In genomic region chr17:31846970-31847369, GRCm38 (mm10) we compare ENCODE assay signal across 20 mouse cellular contexts. TPM values are rescaled to one million over a fixed set of nuclear protein-coding genes. Genes with fewer than 3 reads are reported as not detected.
DNase-seq lines count a peak whose midpoint lies in the region; ATAC-seq and TF ChIP-seq lines count a peak whose summit lies in the region.
"Had no signal": no experiment of that assay in that cellular context is flagged by ENCODE, and none has a peak within 500 bp of the region (broad histone marks: within the 10 kb centered on the region; RNA-seq: fewer than 3 reads in every experiment).

No protein-coding gene starts in this region.

- no peaks in the 10 kb centered on the region for H3K9me3 ChIP-seq in hindbrain, embryonic 12.5 days (replicated peaks)
- no peaks in the 10 kb centered on the region for H3K9me3 ChIP-seq in hindbrain, embryonic 16.5 days (ENCODE audit: control insufficient read depth, low read length)
- H3K9me3 ChIP-seq in CH12.LX (replicated peaks; ENCODE audit: low read length) = no peaks in the 10 kb centered on the region
- no peaks in the 10 kb centered on the region for H3K9me3 ChIP-seq in stomach, postnatal 0 days (ENCODE audit: control insufficient read depth, low read length)
- H3K9me3 ChIP-seq: embryonic facial prominence, embryonic 12.5 days; forebrain, embryonic 13.5 days; heart, embryonic 12.5 days; intestine, embryonic 15.5 days had no signal

- H3K4me1 ChIP-seq in hindbrain, embryonic 12.5 days = peaks cover 4% of the 10 kb centered on the region
- peaks cover 4% of the 10 kb centered on the region; the same call in 1 of the 2 replicates for H3K4me1 ChIP-seq in hindbrain, embryonic 16.5 days (ENCODE audit: control insufficient read depth, insufficient read depth, low read depth, low read length)
- peaks cover 66 to 93% of the 10 kb centered on the region in 2 experiments for H3K4me1 ChIP-seq in CH12.LX (ENCODE audit: control insufficient read depth in 1 of 2, insufficient read depth in 2 of 2)
- peaks cover 14% of the 10 kb centered on the region for H3K4me1 ChIP-seq in stomach, postnatal 0 days (replicated peaks; ENCODE audit: control insufficient read depth, insufficient read depth)

- in situ Hi-C loops in CH12.LX (cut with MboI; ENCODE audit: low pct_ligation_motif_present, low pct_unique_long_range_greater_than_20kb, low sequenced_read_pairs) = no loop called here

- no peak overlapping the region for H3K4me2 ChIP-seq in hindbrain, embryonic 12.5 days (replicated peaks)
- no peak overlapping the region for H3K4me2 ChIP-seq in hindbrain, embryonic 16.5 days (ENCODE audit: low read length)
- no peak overlapping the region for H3K4me2 ChIP-seq in CH12.LX (ENCODE audit: insufficient read depth, low read depth, poor library complexity, severe bottlenecking)
- no peak overlapping the region for H3K4me2 ChIP-seq in stomach, postnatal 0 days (replicated peaks; ENCODE audit: low read depth)
- H3K4me2 ChIP-seq: embryonic facial prominence, embryonic 12.5 days; forebrain, embryonic 13.5 days; heart, embryonic 12.5 days; intestine, embryonic 15.5 days had no signal

- no peak for TF ChIP-seq CTCF in CH12.LX (conservative IDR thresholded peaks at IDR 0.05 in 1 of 2, IDR thresholded peaks at IDR 0.05 in 1 of 2; ENCODE audit: low read depth in 2 of 2, low read length in 2 of 2)
- TF ChIP-seq CTCF in stomach, postnatal 0 days (IDR thresholded peaks at IDR 0.05; ENCODE audit: low read depth) = no peak

- dilution Hi-C loops in CH12.LX (cut with MboI; ENCODE audit: extremely low pct_ligation_motif_present, extremely low pct_unique_long_range_greater_than_20kb, low sequenced_read_pairs) = no loop called here

- no peaks in the 10 kb centered on the region for H3K27me3 ChIP-seq in hindbrain, embryonic 12.5 days
- H3K27me3 ChIP-seq in hindbrain, embryonic 16.5 days (replicated peaks; ENCODE audit: control insufficient read depth, insufficient read depth, low read length) = no peaks in the 10 kb centered on the region
- no peaks in the 10 kb centered on the region for H3K27me3 ChIP-seq in CH12.LX (replicated peaks)
- no peaks in the 10 kb centered on the region for H3K27me3 ChIP-seq in stomach, postnatal 0 days (ENCODE audit: control insufficient read depth, insufficient read depth, low read length)
- H3K27me3 ChIP-seq: embryonic facial prominence, embryonic 12.5 days; forebrain, embryonic 13.5 days; heart, embryonic 12.5 days; intestine, embryonic 15.5 days had no signal

- no peak for TF ChIP-seq EP300 in CH12.LX (IDR thresholded peaks at IDR 0.05; ENCODE audit: low read length)
- TF ChIP-seq EP300 in stomach, postnatal 0 days (optimal IDR thresholded peaks at IDR 0.05) = no peak

- no peak overlapping the region for H3K4me3 ChIP-seq in hindbrain, embryonic 12.5 days
- no peak overlapping the region for H3K4me3 ChIP-seq in hindbrain, embryonic 16.5 days (ENCODE audit: low read length)
- H3K4me3 ChIP-seq in CH12.LX (replicated peaks in 1 of 3; ENCODE audit: low read depth in 2 of 3, low read length in 2 of 3, poor library complexity in 1 of 3) = no peak overlapping the region
- no peak overlapping the region for H3K4me3 ChIP-seq in stomach, postnatal 0 days (ENCODE audit: low read depth, low read length)
- H3K4me3 ChIP-seq: embryonic facial prominence, embryonic 12.5 days; forebrain, embryonic 13.5 days; heart, embryonic 12.5 days; intestine, embryonic 15.5 days had no signal

- H3K79me2 ChIP-seq in CH12.LX (replicated peaks; ENCODE audit: control insufficient read depth, extremely low read depth, insufficient read depth, poor library complexity, severe bottlenecking) = peaks cover 60% of the 10 kb centered on the region

- DNase-seq in B cell, adult 2 months = peak; percentile 21 to 23
- DNase-seq in CH12.LX (ENCODE audit: extremely low read depth) = no peak
- DNase-seq in stomach, postnatal 0 days (ENCODE audit: low spot score) = no peak
- DNase-seq: adrenal gland, adult 2 months; adrenal gland, postnatal 36 days; cerebellum, adult 8-10 months; cerebellum, postnatal 14 days; embryo, embryonic 11 days; forebrain, postnatal 0 days; gastrocnemius, postnatal 14 days had no signal

- H3K36me3 ChIP-seq in hindbrain, embryonic 12.5 days = peaks cover 73% of the 10 kb centered on the region
- H3K36me3 ChIP-seq in hindbrain, embryonic 16.5 days (ENCODE audit: control insufficient read depth, insufficient read depth, low read length) = peaks cover 50% of the 10 kb centered on the region
- peaks cover 77 to 89% of the 10 kb centered on the region in 2 experiments for H3K36me3 ChIP-seq in CH12.LX (replicated peaks in 1 of 2; ENCODE audit: control insufficient read depth in 1 of 2, insufficient read depth in 1 of 2, low read length in 1 of 2)
- H3K36me3 ChIP-seq in stomach, postnatal 0 days (ENCODE audit: control insufficient read depth, insufficient read depth, low read length) = peaks cover 58% of the 10 kb centered on the region

- no peak for ATAC-seq in hindbrain, embryonic 12.5 days (ENCODE audit: low FRiP score)
- no peak for ATAC-seq in hindbrain, embryonic 16.5 days
- ATAC-seq in stomach, postnatal 0 days (ENCODE audit: low FRiP score, low TSS enrichment) = no peak; the same call in 1 of the 2 replicates
- ATAC-seq in megakaryocyte-erythroid progenitor cell, adult 5-6 weeks (replicated peaks; ENCODE audit: low FRiP score, low TSS enrichment, poor library complexity, severe bottlenecking) = no peak
- ATAC-seq: activated CD4-positive, CD25-positive, alpha-beta regulatory T cell, adult 4 months; CD4-positive, CD25-positive, alpha-beta regulatory T cell, adult 4 months; forebrain, embryonic 13.5 days; forebrain, postnatal 0 days; hindbrain, postnatal 0 days; intestine, embryonic 15.5 days had no signal

- 0 out of 2 replicates have a peak overlapping the region, but pooled peaks have one; percentile 8 for H3K9ac ChIP-seq in hindbrain, embryonic 12.5 days
- H3K9ac ChIP-seq in hindbrain, embryonic 16.5 days (ENCODE audit: low read depth, low read length) = no peak overlapping the region
- no peak overlapping the region for H3K9ac ChIP-seq in CH12.LX (ENCODE audit: insufficient read depth, low read depth)
- H3K9ac ChIP-seq in stomach, postnatal 0 days (ENCODE audit: low read length) = no peak overlapping the region
- H3K9ac ChIP-seq: embryonic facial prominence, embryonic 12.5 days; forebrain, embryonic 13.5 days; forebrain, postnatal 0 days; heart, embryonic 12.5 days; intestine, embryonic 15.5 days had no signal

- TF ChIP-seq POLR2A in CH12.LX (IDR thresholded peaks at IDR 0.05; ENCODE audit: low read depth, low read length) = no peak

- WGBS in hindbrain, embryonic 12.5 days = 89% methylated on average over 13 of the region's 13 CpGs
- WGBS in hindbrain, embryonic 16.5 days = 90% methylated on average over 13 of the region's 13 CpGs
- 87% methylated on average over 13 of the region's 13 CpGs for WGBS in stomach, postnatal 0 days

- TF ChIP-seq RAD21 in CH12.LX (IDR thresholded peaks at IDR 0.05; ENCODE audit: low read depth, low read length) = no peak

- no peak overlapping the region for H3K27ac ChIP-seq in hindbrain, embryonic 12.5 days
- no peak overlapping the region for H3K27ac ChIP-seq in hindbrain, embryonic 16.5 days (ENCODE audit: low read depth, low read length)
- H3K27ac ChIP-seq in CH12.LX (ENCODE audit: insufficient read depth, low read depth) = peak overlapping the region; percentile 65
- peak overlapping the region; percentile 59 for H3K27ac ChIP-seq in stomach, postnatal 0 days (replicated peaks)
- H3K27ac ChIP-seq: embryonic facial prominence, embryonic 12.5 days; forebrain, embryonic 13.5 days; hindbrain, postnatal 0 days; intestine, embryonic 15.5 days had no signal

TF ChIP-seq in CH12.LX, 34 proteins besides CTCF, POLR2A, EP300 and RAD21:
- TF ChIP-seq ZKSCAN1 (IDR thresholded peaks at IDR 0.05; ENCODE audit: borderline replicate concordance, low read depth, low read length) = no peak
- TF ChIP-seq GABPA (IDR thresholded peaks at IDR 0.05; ENCODE audit: insufficient replicate concordance, low read depth, low read length) = no peak
- no peak for TF ChIP-seq SMC3 (IDR thresholded peaks at IDR 0.05; ENCODE audit: low read depth, low read length)
- no peak for TF ChIP-seq RCOR1 (conservative IDR thresholded peaks at IDR 0.05; ENCODE audit: low read depth, low read length)
- TF ChIP-seq PAX5 (IDR thresholded peaks at IDR 0.05; ENCODE audit: low read length) = no peak
- TF ChIP-seq MXI1 (IDR thresholded peaks at IDR 0.05; ENCODE audit: low read depth, low read length) = no peak
- TF ChIP-seq USF2 (conservative IDR thresholded peaks at IDR 0.05; ENCODE audit: low read depth, low read length) = no peak
- no peak for TF ChIP-seq JUND (conservative IDR thresholded peaks at IDR 0.05; ENCODE audit: low read depth, low read length)
- no peak for TF ChIP-seq ZC3H11A (IDR thresholded peaks at IDR 0.05; ENCODE audit: low read depth, low read length)
- TF ChIP-seq E2F4 (IDR thresholded peaks at IDR 0.05; ENCODE audit: insufficient replicate concordance, low read depth, low read length) = no peak
- TF ChIP-seq KAT2A (IDR thresholded peaks at IDR 0.05; ENCODE audit: insufficient replicate concordance, low read length) = no peak
- TF ChIP-seq MEF2A (IDR thresholded peaks at IDR 0.05; ENCODE audit: borderline replicate concordance, low read depth, low read length) = no peak
- TF ChIP-seq CHD2 (IDR thresholded peaks at IDR 0.05; ENCODE audit: low read length) = no peak
- no peak for TF ChIP-seq HCFC1 (IDR thresholded peaks at IDR 0.05; ENCODE audit: low read depth, low read length)

RNA-seq across cellular contexts. Expression of gene Sik1, which starts 8.6 kb away (rescaled TPM):
- polyA plus RNA-seq in hindbrain, embryonic 12.5 days (2016; fragmentation: Nextera tagmentation; extraction: Ambion mirVana) = 16.5 and 18.9 TPM in 2 replicates
- polyA plus RNA-seq in hindbrain, embryonic 16.5 days (2015; fragmentation: Nextera tagmentation; extraction: Ambion mirVana) = 16.2 and 17.4 TPM in 2 replicates
- 56.7 and 56.9 TPM in 2 replicates for total RNA-seq in CH12.LX (2012; rRNA removed)
- 16.0 and 17.1 TPM in 2 replicates for total RNA-seq in CH12.LX (2014; rRNA removed)
- 27.7 and 36.7 TPM in 2 replicates for polyA plus RNA-seq in CH12.LX (2012; ENCODE audit: insufficient read length, low read depth)
- 18.2 and 19.8 TPM in 2 replicates for polyA plus RNA-seq in stomach, postnatal 0 days (2015; fragmentation: Nextera tagmentation; extraction: Ambion mirVana)
- 4.1 and 10.3 TPM in 2 replicates for total RNA-seq in megakaryocyte-erythroid progenitor cell, adult 5-6 weeks (2014; fragmentation: Nextera tagmentation)
- total RNA-seq in megakaryocyte-erythroid progenitor cell, adult 5-6 weeks (2017) = 9.6 and 14.4 TPM in 2 replicates

Comparison
In these comparisons a context has a peak if more than half of its experiments do, and no peak if none do; other contexts are left out.
1. H3K27ac ChIP-seq: peak in CH12.LX (single experiment) and stomach, postnatal 0 days (single experiment); none in hindbrain, embryonic 12.5 days (single experiment) and hindbrain, embryonic 16.5 days (single experiment).
2. DNase-seq: peak in B cell, adult 2 months (2 of 2); none in CH12.LX (single experiment) and stomach, postnatal 0 days (single experiment).